12 mouse cellular contexts compared by ENCODE assay signal in the genomic region with DNA sequence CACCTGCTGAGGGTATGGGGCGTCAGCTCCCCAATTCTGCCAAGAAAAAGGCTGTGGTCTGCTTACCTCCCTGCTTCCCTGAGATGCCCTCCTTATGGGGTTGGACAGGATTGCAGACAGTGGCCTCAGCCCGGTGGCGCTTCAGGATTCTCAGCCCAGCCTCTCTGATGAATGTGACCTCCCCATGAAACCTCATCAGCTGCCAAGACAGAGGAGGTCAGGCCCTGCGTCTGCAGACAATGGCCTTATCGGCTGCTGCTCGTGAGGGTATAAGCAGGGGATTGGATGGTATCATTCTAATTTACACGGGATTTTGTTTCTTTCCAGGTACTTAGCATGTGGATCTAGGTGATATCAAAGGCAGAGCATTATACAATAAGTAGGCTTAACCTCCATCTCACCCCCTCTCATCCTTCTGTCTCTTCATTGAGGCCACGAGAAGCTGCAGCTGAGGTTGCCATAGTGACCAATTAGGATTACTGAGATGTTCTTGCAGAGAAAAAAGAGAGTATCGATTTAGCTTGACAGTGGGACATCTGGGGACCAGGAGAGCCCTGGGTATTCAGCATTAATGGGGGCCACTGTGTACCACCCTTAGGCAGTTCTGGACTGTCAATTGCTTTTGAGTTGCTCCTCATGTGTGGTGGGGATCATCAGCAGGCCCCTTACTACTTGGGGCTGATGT.
DNase-seq lines count a peak whose midpoint lies in the region; ATAC-seq lines count a peak whose summit lies in the region.
"Had no signal": no experiment of that assay in that cellular context is flagged by ENCODE, and none has a peak within 500 bp of the region (broad histone marks: within the 10 kb centered on the region; RNA-seq: fewer than 3 reads in every experiment).

No protein-coding gene starts in this region.

- ATAC-seq in neural tube, embryonic 13.5 days (ENCODE audit: low read depth) = 0 out of 2 replicates have a peak, but pooled peaks have one; percentile 19
- ATAC-seq in neural tube, embryonic 15.5 days (ENCODE audit: low FRiP score) = no peak
- peak; percentile 65 for ATAC-seq in forebrain, embryonic 12.5 days (ENCODE audit: low FRiP score)
- peak; percentile 81 for ATAC-seq in hindbrain, embryonic 16.5 days

- no peak overlapping the region for H3K9ac ChIP-seq in neural tube, embryonic 13.5 days
- no peak overlapping the region for H3K9ac ChIP-seq in neural tube, embryonic 15.5 days (replicated peaks)
- no peak overlapping the region for H3K9ac ChIP-seq in forebrain, embryonic 12.5 days
- no peak overlapping the region for H3K9ac ChIP-seq in hindbrain, embryonic 16.5 days (ENCODE audit: low read depth, low read length)
- H3K9ac ChIP-seq: kidney, embryonic 15.5 days; liver, embryonic 13.5 days; neural tube, embryonic 12.5 days had no signal

- no peak overlapping the region for H3K4me3 ChIP-seq in neural tube, embryonic 13.5 days
- no peak overlapping the region for H3K4me3 ChIP-seq in neural tube, embryonic 15.5 days (replicated peaks)
- no peak overlapping the region for H3K4me3 ChIP-seq in forebrain, embryonic 12.5 days (replicated peaks)
- no peak overlapping the region for H3K4me3 ChIP-seq in hindbrain, embryonic 16.5 days (ENCODE audit: low read length)
- H3K4me3 ChIP-seq: heart, adult 2 months; kidney, embryonic 15.5 days; liver, embryonic 13.5 days; neural tube, embryonic 12.5 days had no signal

- peaks cover 15% of the 10 kb centered on the region for H3K4me1 ChIP-seq in neural tube, embryonic 13.5 days (replicated peaks)
- H3K4me1 ChIP-seq in neural tube, embryonic 15.5 days = peaks cover 15% of the 10 kb centered on the region
- H3K4me1 ChIP-seq in forebrain, embryonic 12.5 days = peaks cover 19% of the 10 kb centered on the region
- peaks cover 12% of the 10 kb centered on the region for H3K4me1 ChIP-seq in hindbrain, embryonic 16.5 days (ENCODE audit: control insufficient read depth, insufficient read depth, low read depth, low read length)
- H3K4me1 ChIP-seq: kidney, embryonic 15.5 days; liver, embryonic 13.5 days had no signal

- H3K9me3 ChIP-seq in neural tube, embryonic 13.5 days = no peaks in the 10 kb centered on the region
- H3K9me3 ChIP-seq in neural tube, embryonic 15.5 days (replicated peaks) = no peaks in the 10 kb centered on the region
- no peaks in the 10 kb centered on the region for H3K9me3 ChIP-seq in forebrain, embryonic 12.5 days
- no peaks in the 10 kb centered on the region for H3K9me3 ChIP-seq in hindbrain, embryonic 16.5 days (ENCODE audit: control insufficient read depth, low read length)
- H3K9me3 ChIP-seq: kidney, embryonic 15.5 days; liver, embryonic 13.5 days; neural tube, embryonic 12.5 days had no signal

- WGBS in neural tube, embryonic 13.5 days = 39% methylated on average over 9 of the region's 9 CpGs
- WGBS in neural tube, embryonic 15.5 days = 35% methylated on average over 9 of the region's 9 CpGs
- WGBS in forebrain, embryonic 12.5 days = 21% methylated on average over 9 of the region's 9 CpGs
- WGBS in hindbrain, embryonic 16.5 days = 25% methylated on average over 9 of the region's 9 CpGs

- H3K27ac ChIP-seq in neural tube, embryonic 13.5 days (replicated peaks) = 0 out of 2 replicates have a peak overlapping the region, but pooled peaks have one; percentile 23
- H3K27ac ChIP-seq in neural tube, embryonic 15.5 days (replicated peaks) = no peak overlapping the region
- H3K27ac ChIP-seq in forebrain, embryonic 12.5 days = peak overlapping the region; percentile 53; the same call in 1 of the 2 replicates
- no peak overlapping the region for H3K27ac ChIP-seq in hindbrain, embryonic 16.5 days (ENCODE audit: low read depth, low read length)
- H3K27ac ChIP-seq: heart, adult 2 months; kidney, embryonic 15.5 days; liver, embryonic 13.5 days; neural tube, embryonic 12.5 days had no signal

- no peaks in the 10 kb centered on the region for H3K27me3 ChIP-seq in neural tube, embryonic 13.5 days
- no peaks in the 10 kb centered on the region for H3K27me3 ChIP-seq in neural tube, embryonic 15.5 days (replicated peaks)
- no peaks in the 10 kb centered on the region for H3K27me3 ChIP-seq in forebrain, embryonic 12.5 days
- no peaks in the 10 kb centered on the region for H3K27me3 ChIP-seq in hindbrain, embryonic 16.5 days (replicated peaks; ENCODE audit: control insufficient read depth, insufficient read depth, low read length)
- H3K27me3 ChIP-seq: kidney, embryonic 15.5 days; liver, embryonic 13.5 days; neural tube, embryonic 12.5 days had no signal

- no peaks in the 10 kb centered on the region for H3K36me3 ChIP-seq in neural tube, embryonic 13.5 days
- no peaks in the 10 kb centered on the region for H3K36me3 ChIP-seq in neural tube, embryonic 15.5 days
- no peaks in the 10 kb centered on the region for H3K36me3 ChIP-seq in forebrain, embryonic 12.5 days (replicated peaks)
- no peaks in the 10 kb centered on the region for H3K36me3 ChIP-seq in hindbrain, embryonic 16.5 days (ENCODE audit: control insufficient read depth, insufficient read depth, low read length)
- H3K36me3 ChIP-seq: kidney, embryonic 15.5 days; liver, embryonic 13.5 days; neural tube, embryonic 12.5 days had no signal

- DNase-seq in retina, postnatal 1 day = peak; percentile 88
- no peak for DNase-seq in lung, postnatal 14 days
- no peak for DNase-seq in cerebellum, postnatal 36 days
- DNase-seq in spleen, postnatal 36 days (ENCODE audit: low spot score in 2 of 2) = no peak
- DNase-seq: heart, adult 2 months; liver, embryonic 13.5 days had no signal

- no peak overlapping the region for H3K4me2 ChIP-seq in neural tube, embryonic 13.5 days
- no peak overlapping the region for H3K4me2 ChIP-seq in neural tube, embryonic 15.5 days
- no peak overlapping the region for H3K4me2 ChIP-seq in forebrain, embryonic 12.5 days
- H3K4me2 ChIP-seq in hindbrain, embryonic 16.5 days (ENCODE audit: low read length) = no peak overlapping the region
- H3K4me2 ChIP-seq: kidney, embryonic 15.5 days; liver, embryonic 13.5 days; neural tube, embryonic 12.5 days had no signal

Comparison
In these comparisons a context has a peak if more than half of its experiments do, and no peak if none do; other contexts are left out.
1. H3K27ac ChIP-seq: peak in neural tube, embryonic 13.5 days (single experiment) and forebrain, embryonic 12.5 days (single experiment); none in neural tube, embryonic 15.5 days (single experiment) and hindbrain, embryonic 16.5 days (single experiment).